Mouse (Mus musculus) cerebellum, adult 11-12 months (tissue): ENCODE data around the gene Rexo1.

Source experiments
- DNase-seq: peaks from one replicate; pipeline ENCODE4 v3.0.0; 2022

The Rexo1 gene

GRCm38 (mm10) chr10:80503599-80504220, 57.6 kb downstream of the Rexo1 start:
- no peak for DNase-seq

DNA sequence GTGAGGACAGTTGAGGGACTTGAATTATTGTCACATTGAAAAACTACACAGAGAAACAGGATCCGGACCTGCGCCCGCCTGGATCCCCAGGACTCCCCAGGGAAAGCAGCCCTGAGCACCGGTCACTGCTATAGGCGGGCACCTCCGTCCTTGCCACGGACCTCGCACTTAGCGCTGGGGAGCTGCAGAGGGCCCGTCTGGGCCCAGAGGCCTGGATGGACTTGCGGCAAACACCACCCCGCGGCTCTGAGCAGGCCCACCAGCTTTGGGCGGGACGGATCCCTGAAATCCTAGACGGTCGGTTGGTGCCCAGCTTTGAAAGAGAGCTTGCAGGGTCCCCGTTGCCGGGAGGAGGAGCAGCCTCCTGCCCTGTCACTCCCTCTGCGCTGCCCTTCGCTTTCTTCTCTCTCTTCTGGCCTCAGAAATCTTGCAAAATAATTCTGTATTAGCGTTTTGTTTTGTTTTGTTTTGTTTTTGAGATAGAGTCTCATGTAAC, 58.5 kb downstream of the Rexo1 start:
- DNase-seq = no peak

DNA sequence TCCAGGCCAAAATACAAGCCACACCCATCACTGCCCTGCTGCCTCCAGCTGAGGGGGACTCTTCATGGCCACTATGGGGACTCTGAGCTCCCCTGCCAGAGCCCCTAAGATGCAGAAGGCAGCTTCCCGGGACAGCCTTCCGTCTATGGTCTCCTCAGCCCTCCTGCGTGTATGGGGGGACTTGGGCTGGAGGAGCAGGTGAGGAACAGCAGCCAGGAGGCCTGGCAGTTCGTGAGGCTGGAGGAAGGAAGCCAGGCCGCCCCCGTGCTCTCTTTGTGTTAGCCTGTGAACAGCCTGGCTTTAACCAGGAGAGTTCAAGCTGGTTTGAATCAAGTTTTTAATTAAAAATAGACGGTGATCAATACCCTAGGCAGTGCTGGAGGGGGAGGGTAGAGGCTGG, 59.1 kb downstream of the Rexo1 start:
- no peak for DNase-seq

GRCm38 (mm10) chr10:80496421-80496820, 64.9 kb downstream of the Rexo1 start:
- DNase-seq = no peak

DNA sequence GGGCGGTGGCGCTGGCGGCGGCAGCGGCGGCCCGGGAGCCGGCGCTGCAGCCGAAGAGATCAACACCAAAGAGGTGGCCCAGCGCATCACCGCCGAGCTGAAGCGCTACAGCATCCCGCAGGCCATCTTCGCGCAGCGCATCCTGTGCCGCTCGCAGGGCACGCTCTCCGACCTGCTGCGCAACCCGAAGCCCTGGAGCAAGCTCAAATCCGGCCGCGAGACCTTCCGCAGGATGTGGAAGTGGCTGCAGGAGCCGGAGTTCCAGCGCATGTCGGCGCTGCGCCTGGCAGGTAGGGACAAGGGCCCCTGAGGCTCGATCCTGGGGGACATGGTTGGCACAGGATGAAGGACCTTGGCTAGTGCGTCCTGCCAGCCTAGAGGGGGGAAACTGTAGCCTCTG, 65.5 kb downstream of the Rexo1 start:
- no peak for DNase-seq

GRCm38 (mm10) chr10:80494732-80495131, 66.6 kb downstream of the Rexo1 start, which contains the start of gene Onecut3:
Onecut3 (plus strand) TSS chr10:80494835.
- DNase-seq = no peak
